Mouse (Mus musculus) kidney, adult 11 months (tissue): ENCODE measurements around the gene Olfr1287.

Experiments used
- DNase-seq: peaks from one replicate; pipeline ENCODE4 v3.0.0; 2022

The Olfr1287 gene

GRCm38 (mm10) chr2:111448842-111449241 is at the start of gene Olfr1287:
Gene Olfr1287, plus strand, starts transcription at chr2:111449142.
- no peak for DNase-seq

- DNase-seq, result no peak
These were observed 26.0 kb upstream of the Olfr1287 start, which contains the start of gene Olfr1286 for GRCm38 (mm10) chr2:111422931-111423330. Gene Olfr1286, minus strand, starts transcription at chr2:111423115.

- no peak for DNase-seq
These were observed 24.9 kb downstream of the Olfr1287 start, which contains the start of gene Olfr1288 for GRCm38 (mm10) chr2:111473801-111474200. Gene Olfr1288, plus strand, starts transcription at chr2:111474101.

GRCm38 (mm10) chr2:111480519-111480918 is 31.6 kb downstream of the Olfr1287 start, which contains the start of gene Olfr1289:
Gene Olfr1289, plus strand, starts transcription at chr2:111480819.
- DNase-seq, result no peak

DNA sequence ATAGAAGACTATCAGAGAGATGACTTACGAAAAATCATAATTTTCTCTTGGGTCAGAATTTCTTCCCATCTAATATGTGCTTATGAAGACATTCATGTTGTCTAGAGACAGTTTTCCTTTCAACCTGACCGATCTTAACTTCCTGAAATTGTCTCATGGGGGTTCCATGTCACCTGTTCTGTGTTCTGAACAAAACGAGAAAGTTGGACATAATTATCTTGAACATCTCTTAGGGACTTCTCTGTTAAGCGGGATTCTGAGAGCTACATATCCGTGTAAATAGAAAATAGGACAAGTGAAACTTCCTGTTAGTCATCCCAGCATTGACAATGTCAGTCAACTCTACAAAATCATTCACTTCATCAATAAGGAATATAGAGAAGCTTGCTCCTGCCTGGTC is 44.8 kb downstream of the Olfr1287 start, which contains the start of gene Olfr1290:
Olfr1290 (minus strand) TSS at position 101 of the 400 bp plus-strand sequence.
- DNase-seq, result no peak

DNA sequence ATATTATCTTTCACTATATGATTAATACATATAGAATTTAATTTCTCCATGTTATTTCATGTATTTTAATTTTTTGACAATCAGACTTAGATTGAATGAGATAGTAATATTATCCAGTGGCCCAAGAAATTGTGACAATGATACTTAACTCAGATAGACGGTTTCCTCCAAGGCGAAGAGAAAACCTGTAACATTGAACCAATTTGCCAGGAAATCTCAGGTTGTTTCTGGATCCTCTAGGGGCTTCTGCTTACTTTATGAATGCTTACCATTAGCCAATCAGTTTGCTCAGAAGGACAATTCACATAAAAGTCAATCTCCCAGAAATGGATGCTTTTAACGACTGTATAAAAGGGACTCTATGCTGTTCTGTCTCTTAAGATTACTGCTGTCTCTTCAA is 47.9 kb downstream of the Olfr1287 start, which contains the start of gene Olfr1291-ps1:
Olfr1291-ps1 (plus strand) TSS at position 301 of the 400 bp plus-strand sequence.
- no peak for DNase-seq
